Mouse (Mus musculus): Measurements from ENCODE around the gene Galt. TPM values are rescaled to one million over a fixed set of nuclear protein-coding genes. Genes with fewer than 3 reads are reported as not detected.

Galt gene
- total and polyA plus RNA-seq, 2 experiments from 2014 or later = 69.8 to 95.0 TPM

DNA sequence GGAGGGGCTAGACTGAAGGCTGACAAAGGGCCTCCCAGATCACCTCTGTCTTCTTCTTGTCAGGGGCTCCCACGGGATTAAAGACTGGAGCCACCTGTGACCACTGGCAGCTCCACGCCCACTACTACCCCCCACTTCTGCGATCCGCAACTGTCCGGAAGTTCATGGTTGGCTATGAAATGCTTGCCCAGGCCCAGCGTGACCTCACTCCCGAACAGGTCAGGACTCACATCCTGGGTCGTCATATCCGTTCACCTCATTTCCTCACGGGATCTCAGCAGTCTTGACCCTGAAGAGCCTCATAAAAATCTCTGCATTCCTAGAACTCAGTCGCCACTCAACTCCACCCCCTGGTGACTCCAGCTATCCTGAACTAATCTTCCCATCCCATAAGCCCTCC lies 3.0 kb downstream of the Galt start:
- 71% methylated on average over 11 of the region's 11 CpGs for WGBS
- Histone ChIP-seq H3K27ac (ENCODE audit: low read depth) (no peak overlapping the region), H3K27me3 (ENCODE audit: control insufficient read depth, insufficient read depth, low read length) (no peaks in the 10 kb centered on the region), H3K9me3 (replicated peaks; ENCODE audit: control insufficient read depth, low read length) (no peaks in the 10 kb centered on the region), H3K36me3 (replicated peaks; ENCODE audit: control insufficient read depth, insufficient read depth, low read length) (peaks cover 21% of the 10 kb centered on the region), H3K4me2 (ENCODE audit: low read depth, low read length) (no peak overlapping the region), H3K4me3 (ENCODE audit: low read depth, low read length) (no peak overlapping the region), H3K9ac (replicated peaks; ENCODE audit: low read depth, low read length) (no peak overlapping the region), H3K4me1 (ENCODE audit: control insufficient read depth, insufficient read depth) (peaks cover 43% of the 10 kb centered on the region)
- no peak for DNase-seq (ENCODE audit: low spot score)
- ATAC-seq (ENCODE audit: insufficient read depth, low read depth) = no peak
- TF ChIP-seq CTCF (IDR thresholded peaks at IDR 0.05; ENCODE audit: low read depth) (no peak), EP300 (IDR thresholded peaks at IDR 0.05; ENCODE audit: low read depth) (no peak)

DNA sequence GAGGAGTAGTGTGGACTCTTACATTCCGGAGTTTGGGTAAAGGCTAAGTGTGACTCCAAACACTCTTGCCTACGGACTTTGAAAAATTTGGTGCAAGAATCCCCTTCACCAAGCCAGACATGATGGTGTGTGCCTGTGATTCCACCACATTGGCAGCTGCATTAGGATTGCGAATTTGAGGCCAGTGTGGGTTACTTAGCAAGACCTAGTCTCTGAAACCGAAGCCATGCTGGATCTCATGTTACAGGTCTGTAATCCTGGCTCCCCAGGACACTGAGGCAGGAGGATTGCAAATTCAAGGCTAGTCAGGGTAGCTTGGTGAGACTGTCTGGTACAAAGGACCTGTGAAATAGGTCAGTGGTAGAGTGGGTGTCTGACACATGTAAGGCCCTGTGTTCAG lies 3.7 kb downstream of the Galt start:
- H3K36me3 ChIP-seq (replicated peaks; ENCODE audit: control insufficient read depth, insufficient read depth, low read length) = peaks cover 21% of the 10 kb centered on the region
- H3K9me3 ChIP-seq (replicated peaks; ENCODE audit: control insufficient read depth, low read length) = no peaks in the 10 kb centered on the region
- ATAC-seq (ENCODE audit: insufficient read depth, low read depth) (no peak), DNase-seq (ENCODE audit: low spot score) (no peak)
- H3K4me3 ChIP-seq (ENCODE audit: low read depth, low read length) = no peak overlapping the region
- 91% methylated on average over 4 of the region's 4 CpGs for WGBS
- no peak overlapping the region for H3K4me2 ChIP-seq (ENCODE audit: low read depth, low read length)
- peaks cover 43% of the 10 kb centered on the region for H3K4me1 ChIP-seq (ENCODE audit: control insufficient read depth, insufficient read depth)
- H3K9ac ChIP-seq (replicated peaks; ENCODE audit: low read depth, low read length) = 0 out of 2 replicates have a peak overlapping the region, but pooled peaks have one; percentile 60
- no peaks in the 10 kb centered on the region for H3K27me3 ChIP-seq (ENCODE audit: control insufficient read depth, insufficient read depth, low read length)
- H3K27ac ChIP-seq (ENCODE audit: low read depth) = peak overlapping the region; percentile 97
- TF ChIP-seq EP300 (IDR thresholded peaks at IDR 0.05; ENCODE audit: low read depth) (no peak), CTCF (IDR thresholded peaks at IDR 0.05; ENCODE audit: low read depth) (no peak)

DNA sequence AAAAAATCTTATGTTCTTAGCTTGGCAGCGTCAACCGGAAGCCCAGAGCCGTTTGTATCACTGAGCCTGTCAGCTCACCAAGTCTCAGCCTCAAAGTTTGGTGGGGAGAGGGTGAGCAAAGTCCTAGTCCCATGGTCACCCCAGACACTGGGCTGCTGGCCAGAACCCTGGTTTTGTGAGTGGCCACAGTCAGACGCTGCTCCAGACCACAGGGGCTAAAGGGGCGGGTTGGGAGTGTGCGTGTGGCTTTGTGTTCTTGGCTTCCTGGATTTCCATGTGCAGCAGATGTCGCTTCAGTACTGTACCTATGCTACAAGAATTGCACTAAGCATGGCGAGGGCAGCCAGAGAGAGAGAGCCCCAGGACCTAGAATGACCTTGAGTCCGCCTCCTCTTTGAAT lies 4.2 kb downstream of the Galt start:
- peak overlapping the region; percentile 97 for H3K27ac ChIP-seq (ENCODE audit: low read depth)
- H3K4me2 ChIP-seq (ENCODE audit: low read depth, low read length) = no peak overlapping the region
- H3K36me3 ChIP-seq (replicated peaks; ENCODE audit: control insufficient read depth, insufficient read depth, low read length) = peaks cover 21% of the 10 kb centered on the region
- DNase-seq (ENCODE audit: low spot score) (peak; percentile 65), ATAC-seq (ENCODE audit: insufficient read depth, low read depth) (peak; percentile 1; the same call in 1 of the 2 replicates)
- peaks cover 43% of the 10 kb centered on the region for H3K4me1 ChIP-seq (ENCODE audit: control insufficient read depth, insufficient read depth)
- no peaks in the 10 kb centered on the region for H3K27me3 ChIP-seq (ENCODE audit: control insufficient read depth, insufficient read depth, low read length)
- H3K9ac ChIP-seq (replicated peaks; ENCODE audit: low read depth, low read length) = peak overlapping the region; percentile 60; the same call in 1 of the 2 replicates
- no peak overlapping the region for H3K4me3 ChIP-seq (ENCODE audit: low read depth, low read length)
- H3K9me3 ChIP-seq (replicated peaks; ENCODE audit: control insufficient read depth, low read length) = no peaks in the 10 kb centered on the region
- TF ChIP-seq CTCF (IDR thresholded peaks at IDR 0.05; ENCODE audit: low read depth) (0 out of 2 replicates have a peak, but pooled peaks have one; percentile 1), EP300 (IDR thresholded peaks at IDR 0.05; ENCODE audit: low read depth) (no peak)
- 27% methylated on average over 9 of the region's 9 CpGs for WGBS

DNA sequence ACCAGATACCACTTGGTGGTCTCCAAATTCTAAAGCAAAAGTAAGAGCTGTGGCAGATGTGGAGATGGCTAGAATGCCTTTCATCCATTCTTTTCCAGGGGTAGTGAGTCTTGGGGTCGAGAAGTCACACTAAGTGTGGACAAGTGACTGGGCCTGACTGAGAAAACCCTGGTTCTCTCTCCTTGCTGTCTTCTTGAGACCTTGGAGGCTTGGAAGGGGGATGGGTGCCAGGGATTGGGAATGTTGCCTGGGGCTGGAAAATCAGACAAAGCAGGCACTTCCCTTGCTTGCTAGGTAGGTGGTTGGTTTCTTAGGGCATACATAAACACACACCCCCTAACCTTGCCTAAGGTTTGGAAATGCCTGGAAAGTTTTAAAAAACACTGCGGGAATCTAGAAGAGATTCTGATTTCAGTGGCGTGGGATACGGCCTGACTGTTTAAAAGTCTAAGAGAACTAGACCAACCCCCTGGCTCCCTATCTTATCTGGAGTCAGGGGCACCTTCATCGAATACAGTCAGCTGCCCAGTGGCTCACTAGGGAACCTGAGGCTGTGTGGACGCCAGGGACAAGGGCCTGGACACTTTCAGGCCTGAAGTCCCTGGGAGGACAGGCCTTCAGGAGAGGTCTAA lies 4.7 kb downstream of the Galt start:
- ATAC-seq (ENCODE audit: insufficient read depth, low read depth) = peak; percentile 12
- peak overlapping the region; percentile 97 for H3K27ac ChIP-seq (ENCODE audit: low read depth)
- H3K27me3 ChIP-seq (ENCODE audit: control insufficient read depth, insufficient read depth, low read length) = no peaks in the 10 kb centered on the region
- peak overlapping the region; percentile 60; the same call in 1 of the 2 replicates for H3K9ac ChIP-seq (replicated peaks; ENCODE audit: low read depth, low read length)
- H3K4me1 ChIP-seq (ENCODE audit: control insufficient read depth, insufficient read depth) = peaks cover 40% of the 10 kb centered on the region
- no peak for DNase-seq (ENCODE audit: low spot score)
- H3K36me3 ChIP-seq (replicated peaks; ENCODE audit: control insufficient read depth, insufficient read depth, low read length) = peaks cover 21% of the 10 kb centered on the region
- TF ChIP-seq EP300 (IDR thresholded peaks at IDR 0.05; ENCODE audit: low read depth) (peak; percentile 34; the same call in 1 of the 2 replicates), CTCF (IDR thresholded peaks at IDR 0.05; ENCODE audit: low read depth) (no peak)
- WGBS = 10% methylated on average over 6 of the region's 6 CpGs
- H3K9me3 ChIP-seq (replicated peaks; ENCODE audit: control insufficient read depth, low read length) = no peaks in the 10 kb centered on the region
- peak overlapping the region; percentile 52 for H3K4me3 ChIP-seq (ENCODE audit: low read depth, low read length)
- H3K4me2 ChIP-seq (ENCODE audit: low read depth, low read length) = peak overlapping the region; percentile 74

DNA sequence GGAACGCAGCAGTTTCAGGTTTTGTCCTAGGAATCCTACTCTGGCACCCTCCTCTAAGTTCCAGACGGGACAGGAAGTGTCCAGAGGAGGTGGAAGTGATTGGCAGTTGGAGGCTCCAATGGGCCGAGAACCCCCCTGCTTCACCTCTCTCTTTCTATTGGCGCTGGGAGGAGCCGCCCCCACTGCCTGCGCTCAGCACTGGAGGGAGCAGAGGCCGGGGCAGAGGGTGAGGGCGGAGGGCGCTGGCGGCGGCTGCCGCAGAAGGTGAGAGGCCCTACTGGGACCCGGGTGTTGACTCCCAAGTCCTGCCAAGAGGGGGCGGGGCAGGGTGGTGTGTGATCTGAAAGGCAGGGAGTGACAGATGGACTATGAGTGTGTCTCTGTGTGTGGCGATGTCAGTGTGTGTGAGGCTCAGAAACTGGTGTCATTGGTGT lies 5.3 kb downstream of the Galt start:
- Histone ChIP-seq H3K27me3 (ENCODE audit: control insufficient read depth, insufficient read depth, low read length) (no peaks in the 10 kb centered on the region), H3K4me2 (ENCODE audit: low read depth, low read length) (peak overlapping the region; percentile 74), H3K9ac (replicated peaks; ENCODE audit: low read depth, low read length) (peak overlapping the region; percentile 60), H3K36me3 (replicated peaks; ENCODE audit: control insufficient read depth, insufficient read depth, low read length) (peaks cover 21% of the 10 kb centered on the region), H3K4me1 (ENCODE audit: control insufficient read depth, insufficient read depth) (peaks cover 38% of the 10 kb centered on the region), H3K27ac (ENCODE audit: low read depth) (peak overlapping the region; percentile 97), H3K9me3 (replicated peaks; ENCODE audit: control insufficient read depth, low read length) (no peaks in the 10 kb centered on the region), H3K4me3 (ENCODE audit: low read depth, low read length) (peak overlapping the region; percentile 52)
- ATAC-seq (ENCODE audit: insufficient read depth, low read depth) = peak; percentile 92
- WGBS = 2% methylated on average over 15 of the region's 15 CpGs
- TF ChIP-seq CTCF (IDR thresholded peaks at IDR 0.05; ENCODE audit: low read depth) = peak; percentile 35
- TF ChIP-seq EP300 (IDR thresholded peaks at IDR 0.05; ENCODE audit: low read depth) = peak; percentile 69; the same call in 1 of the 2 replicates
- peak; percentile 97 for DNase-seq (ENCODE audit: low spot score)
